Mouse (Mus musculus): Measurements from ENCODE around the gene Wbp2.
"Not testable (repeated sequence)": the region's sequence is repeated elsewhere in the genome, so short reads cannot be mapped to it uniquely, and the experiment has no call there.

The Wbp2 gene

DNA sequence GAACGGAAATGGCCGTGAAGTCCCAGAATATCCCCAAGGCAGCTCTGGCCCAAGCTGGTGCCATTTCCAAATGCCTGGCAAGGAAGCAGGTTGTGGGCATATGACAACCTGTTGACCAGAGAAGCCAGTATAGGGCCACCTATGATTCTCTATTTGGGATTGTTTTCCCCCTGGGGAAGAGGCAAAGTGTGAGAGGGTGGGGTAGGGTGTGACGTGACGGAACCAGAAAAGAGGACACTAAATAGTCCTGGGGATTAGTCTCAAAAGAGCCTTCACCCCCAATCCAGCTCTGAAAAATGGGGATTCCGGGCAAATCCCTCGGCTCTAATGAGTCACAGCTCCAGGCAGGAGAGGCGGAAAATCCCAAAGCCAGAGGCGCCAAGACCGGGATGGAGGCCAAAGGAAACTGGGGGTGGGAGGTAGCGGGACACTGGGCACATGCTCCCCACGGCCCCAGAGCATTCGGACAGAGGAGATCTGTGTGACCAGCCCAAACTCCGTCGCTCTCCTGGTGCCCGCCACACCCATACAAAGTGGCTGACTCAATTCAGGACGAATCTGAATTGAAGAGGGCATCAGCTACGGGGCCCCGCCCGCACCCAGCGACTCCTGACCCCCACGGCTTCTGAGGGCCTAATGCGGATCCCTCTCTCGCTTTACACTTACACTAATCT is 21.8 kb upstream of the Wbp2 start:
- peak; percentile 39 for DNase-seq

DNA sequence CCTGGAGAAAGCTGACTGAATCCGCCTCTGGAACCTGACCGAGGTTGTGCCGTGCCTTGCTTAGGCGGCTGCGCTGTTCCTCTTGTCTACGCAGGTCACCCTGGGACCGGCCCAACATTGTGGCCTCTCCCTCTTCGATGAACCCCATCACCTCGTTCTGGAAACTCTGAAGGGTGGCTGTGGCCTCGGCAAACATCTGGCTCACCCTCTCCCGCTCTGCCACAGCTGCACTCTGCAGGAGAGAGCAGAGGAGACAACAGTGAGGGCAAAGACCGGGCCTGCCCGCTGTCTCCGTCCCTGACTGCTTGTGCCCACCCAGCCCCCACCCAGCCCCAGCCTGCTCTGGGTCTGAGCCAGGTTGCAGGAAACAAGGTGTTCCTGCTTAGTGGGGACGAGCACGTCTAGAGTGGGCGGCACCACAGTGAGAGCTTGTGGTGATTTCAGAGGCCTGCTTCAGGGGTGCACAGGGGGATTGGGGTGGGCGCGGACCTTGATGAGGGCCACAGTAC is 21.0 kb upstream of the Wbp2 start:
- DNase-seq: no peak

GRCm38 (mm10) chr11:116106963-116107776 is 20.4 kb upstream of the Wbp2 start:
- DNase-seq: peak; percentile 61

DNA sequence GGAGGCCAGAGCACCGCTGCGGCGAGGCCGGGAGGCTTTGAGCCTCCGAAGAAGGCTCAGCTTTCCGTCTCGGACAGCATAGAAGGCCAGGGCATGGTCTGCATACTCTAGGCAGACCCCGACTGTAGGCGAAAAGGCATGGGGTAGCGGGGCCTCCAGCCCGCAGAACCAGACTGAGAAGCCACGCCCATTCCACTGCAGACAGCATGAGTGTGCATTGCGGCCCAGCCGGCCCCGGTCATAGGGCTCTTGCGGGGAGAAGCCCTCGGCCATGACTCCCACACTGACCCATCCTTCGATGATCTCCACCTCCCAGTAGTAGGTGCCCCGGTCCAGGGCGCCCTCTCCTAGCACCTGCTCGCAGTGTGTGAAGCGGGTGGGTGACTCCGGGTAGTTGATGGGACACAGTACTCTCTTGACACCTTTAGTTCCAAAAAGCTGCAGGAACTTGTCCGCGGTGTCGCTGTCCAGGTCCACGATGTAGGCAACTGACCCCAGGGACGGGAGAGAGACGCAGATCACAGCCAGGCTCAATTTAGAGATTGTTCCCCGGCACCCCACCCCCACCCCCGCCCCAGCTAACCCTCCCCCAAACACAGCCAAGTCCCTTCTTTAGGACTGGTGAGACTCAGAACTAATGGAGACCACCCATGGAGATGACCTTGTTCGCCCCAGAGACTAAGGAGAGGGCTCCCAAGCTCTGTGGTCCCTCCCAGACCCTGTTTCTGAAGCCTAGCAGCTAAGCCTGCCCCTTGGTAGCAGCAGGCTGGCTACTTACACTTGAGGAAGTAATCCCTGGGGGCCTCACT is 19.6 kb upstream of the Wbp2 start:
- peak; percentile 68 for DNase-seq

GRCm38 (mm10) chr11:116105065-116105464 is 18.3 kb upstream of the Wbp2 start:
- no peak for DNase-seq

DNA sequence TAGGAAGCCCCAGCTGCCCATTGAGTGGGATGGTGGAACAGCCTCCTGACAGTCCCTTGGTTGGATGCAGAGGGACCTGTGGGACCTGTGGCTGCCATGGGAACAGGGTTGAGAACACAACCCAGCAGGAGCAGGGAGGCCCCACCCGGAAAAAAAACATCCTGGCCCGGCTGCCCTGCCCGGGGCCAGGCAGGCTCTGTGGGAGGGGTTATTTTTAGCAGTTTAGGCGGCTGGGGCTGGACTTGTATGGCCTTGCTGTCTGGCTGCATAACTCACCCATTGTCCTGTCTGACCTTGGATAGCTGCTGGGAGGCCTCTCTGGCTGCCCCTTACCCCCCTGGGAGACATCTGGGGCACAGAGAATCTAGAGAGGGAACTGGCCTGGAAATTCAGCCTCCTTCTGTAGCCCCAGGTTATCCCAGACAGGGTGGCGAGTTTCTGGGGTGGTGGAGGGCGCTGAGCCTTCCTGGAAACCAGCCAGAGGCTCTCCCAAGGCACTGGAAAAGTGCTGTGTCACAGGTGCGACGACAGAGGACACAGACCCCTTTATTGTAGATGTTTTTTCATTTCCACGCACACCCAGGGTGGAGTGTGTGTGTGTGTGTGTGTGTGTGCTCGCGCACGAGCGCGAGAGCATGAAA is 17.3 kb upstream of the Wbp2 start:
- peak; percentile 79 for DNase-seq

DNA sequence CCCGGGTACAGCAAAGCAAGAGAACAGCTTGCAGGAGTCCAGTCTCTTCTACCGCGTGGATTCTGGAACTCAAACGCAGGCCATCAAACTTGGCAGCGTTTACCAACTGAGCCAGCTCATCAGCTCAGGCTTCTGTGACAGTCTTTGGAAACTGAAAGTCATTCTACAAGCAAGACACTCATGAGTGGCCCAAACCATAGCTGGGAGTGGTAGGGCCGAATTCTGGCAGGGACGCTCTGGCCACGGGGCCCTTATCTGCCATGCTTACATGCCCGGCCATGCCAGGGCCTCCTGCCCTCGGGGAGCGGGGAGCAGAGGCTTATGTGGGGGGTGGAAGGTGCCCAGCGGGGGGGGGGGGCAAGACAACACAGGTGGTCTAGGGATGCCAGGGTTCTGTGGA is 16.8 kb upstream of the Wbp2 start:
- DNase-seq: no peak

- DNase-seq: no peak
Observed at GRCm38 (mm10) chr11:116102472-116102871, 15.7 kb upstream of the Wbp2 start.

DNA sequence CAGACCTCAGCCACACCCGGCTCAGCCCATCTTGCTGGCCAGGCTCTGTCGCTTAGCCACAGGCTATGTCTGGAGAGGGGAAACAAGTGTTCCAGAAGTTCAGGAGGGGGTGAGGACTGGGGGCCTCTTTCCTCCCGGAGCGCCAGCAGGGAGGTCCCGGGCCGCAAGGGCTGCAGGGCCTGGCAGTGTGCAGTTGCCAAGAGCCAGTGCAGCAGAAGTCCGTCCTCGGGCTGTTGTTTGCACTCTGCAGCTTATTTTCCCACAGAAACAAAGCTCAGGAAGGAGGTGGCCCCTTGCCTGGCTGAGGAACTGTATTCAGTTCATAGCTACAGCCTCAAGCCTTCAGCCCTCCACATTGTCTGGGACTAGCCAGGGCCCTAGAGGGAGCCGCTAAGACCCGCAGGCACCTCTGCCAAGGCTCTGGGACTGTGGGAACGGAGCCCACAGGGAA is 15.2 kb upstream of the Wbp2 start:
- DNase-seq: no peak

- no peak for DNase-seq
Observed at GRCm38 (mm10) chr11:116100839-116101238, 14.0 kb upstream of the Wbp2 start.

- DNase-seq: no peak
Observed at GRCm38 (mm10) chr11:116100385-116100784, 13.6 kb upstream of the Wbp2 start.

DNA sequence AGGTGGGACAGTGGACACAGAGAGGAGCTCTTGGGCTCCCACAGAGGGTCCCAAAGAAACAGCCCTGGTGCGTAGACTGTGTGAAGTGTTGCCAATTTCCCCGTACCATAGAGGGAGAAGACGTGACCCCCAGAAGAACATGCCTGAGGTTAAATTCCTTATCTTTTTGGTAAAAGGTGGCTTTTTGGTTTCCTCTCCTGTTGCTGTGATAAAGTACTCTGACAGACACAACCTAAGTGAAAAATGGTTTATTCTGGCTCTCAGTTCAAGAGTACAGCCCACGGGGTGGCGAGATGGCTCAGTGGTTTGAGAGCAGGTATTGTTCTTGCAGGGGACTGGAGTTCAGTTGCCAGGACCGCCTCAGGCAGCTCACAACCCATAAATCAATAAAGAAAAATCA is 12.7 kb upstream of the Wbp2 start:
- no peak for DNase-seq

- DNase-seq: no peak
Observed at GRCm38 (mm10) chr11:116098711-116099460, 12.1 kb upstream of the Wbp2 start.

GRCm38 (mm10) chr11:116096213-116097108 is 9.7 kb upstream of the Wbp2 start:
- peak; percentile 50 for DNase-seq

GRCm38 (mm10) chr11:116095573-116095972 is 8.8 kb upstream of the Wbp2 start:
- DNase-seq: no peak

DNA sequence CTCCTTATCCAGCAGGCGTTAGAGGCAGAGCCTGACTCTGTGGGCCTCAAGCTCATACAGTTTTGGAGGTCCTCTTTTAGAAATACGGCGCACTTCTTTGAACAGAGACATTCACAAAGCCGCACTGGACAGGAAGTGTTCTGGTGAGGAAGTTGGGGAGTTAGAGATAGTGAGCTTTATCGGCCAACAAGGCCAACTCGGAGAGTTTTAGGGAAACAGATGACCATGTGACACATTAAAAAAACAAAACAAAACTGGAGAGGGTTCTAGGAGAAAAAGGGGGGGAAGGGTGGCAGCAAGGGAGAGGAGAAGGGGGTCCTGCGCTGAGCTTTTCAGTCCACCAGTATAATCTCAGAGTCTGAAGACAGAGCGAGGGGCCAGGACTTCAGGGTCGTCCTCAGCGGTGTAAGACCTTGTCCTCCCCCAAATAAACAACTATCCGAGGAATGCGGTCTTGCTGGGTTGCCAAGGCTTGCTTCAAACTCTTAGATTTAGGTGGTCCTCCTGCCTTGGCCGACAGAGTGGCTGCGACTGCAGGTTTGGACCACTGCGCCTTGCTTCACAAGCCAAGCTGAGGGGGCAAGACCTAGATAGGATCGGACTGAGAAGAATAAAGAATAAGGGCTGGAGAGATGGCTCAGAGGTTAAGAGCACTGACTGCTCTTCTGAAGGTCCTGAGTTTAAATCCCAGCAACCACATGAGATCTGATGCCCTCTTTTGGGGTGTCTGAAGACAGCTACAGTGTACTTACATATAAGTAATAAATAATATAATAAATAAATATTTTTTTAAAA is 7.2 kb upstream of the Wbp2 start:
- DNase-seq: no peak

DNA sequence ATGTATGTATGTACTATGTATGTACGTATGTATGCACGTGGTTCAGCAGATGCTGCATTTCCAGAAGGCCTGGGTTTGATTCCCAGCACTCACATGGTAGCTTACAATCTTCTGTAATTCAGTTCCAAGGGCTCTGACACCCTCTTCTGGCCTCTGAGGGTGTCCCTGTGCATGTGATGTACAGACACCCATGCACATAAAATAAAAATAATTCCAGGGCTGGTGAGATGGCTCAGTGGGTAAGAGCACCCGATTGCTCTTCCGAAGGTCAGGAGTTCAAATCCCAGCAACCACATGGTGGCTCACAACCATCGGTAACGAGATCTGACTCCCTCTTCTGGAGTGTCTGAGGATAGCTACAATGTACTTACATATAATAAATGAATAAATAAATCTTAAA is 6.2 kb upstream of the Wbp2 start:
- DNase-seq: not testable (repeated sequence)

GRCm38 (mm10) chr11:116091591-116091990 is 4.8 kb upstream of the Wbp2 start:
- DNase-seq: no peak

DNA sequence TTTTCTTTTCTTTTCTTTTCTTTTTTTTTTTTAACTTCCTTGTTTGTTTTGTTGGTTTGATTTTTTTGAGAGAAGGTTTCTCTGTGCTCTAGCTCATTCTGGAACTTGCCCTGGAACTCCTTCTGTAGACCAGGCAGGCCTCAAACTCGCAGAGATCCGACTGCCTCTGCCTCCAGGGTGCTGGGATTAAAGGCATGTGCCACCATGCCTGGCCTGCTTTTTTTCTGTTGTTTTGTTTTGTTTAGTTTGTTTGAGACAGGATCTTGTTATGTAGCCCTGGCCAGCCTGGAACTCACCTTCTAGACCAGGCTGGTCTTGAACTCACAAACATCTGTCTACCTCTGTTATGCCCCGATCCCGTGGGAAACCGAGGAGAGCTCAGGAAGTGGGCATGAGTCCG is 2.8 kb upstream of the Wbp2 start:
- DNase-seq: no peak

Measured in retina, postnatal 1 day (tissue).